Comparison of ENCODE assay signal across 9 mouse cellular contexts in the genomic region with DNA sequence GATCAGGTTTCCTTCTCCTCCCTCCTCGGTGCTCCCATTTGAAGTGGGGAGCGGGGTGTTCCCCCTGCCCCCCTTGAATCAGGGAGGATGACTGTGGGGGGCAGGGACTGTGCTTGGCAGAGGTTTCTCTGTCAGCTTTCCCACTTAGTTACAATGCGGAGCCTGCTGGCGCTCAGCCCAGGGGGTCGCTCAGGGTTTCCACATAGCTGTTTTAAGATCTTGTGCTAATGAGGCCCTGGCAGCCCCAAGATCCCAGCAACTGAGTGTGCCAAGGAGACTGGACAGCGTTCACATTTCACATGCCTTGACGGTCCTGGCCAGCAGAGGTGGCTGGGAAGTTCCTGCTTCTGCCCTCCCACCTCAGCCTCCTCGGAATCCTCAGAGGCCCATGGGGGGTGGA.
A peak's percentile ranks its signal among the peaks of the same experiment; 100 is the strongest.
DNase-seq lines count a peak whose midpoint lies in the region; ATAC-seq and TF ChIP-seq lines count a peak whose summit lies in the region.
"Had no signal": no experiment of that assay in that cellular context is flagged by ENCODE, and none has a peak within 500 bp of the region (broad histone marks: within the 10 kb centered on the region; RNA-seq: fewer than 3 reads in every experiment).

No protein-coding gene starts in this region.

- H3K4me2 ChIP-seq in forebrain, embryonic 13.5 days, result no peak overlapping the region; the same call in 1 of the 2 replicates
- no peak overlapping the region for H3K4me2 ChIP-seq in neural tube, embryonic 15.5 days
- H3K4me2 ChIP-seq: liver, embryonic 13.5 days had no signal

- no peaks in the 10 kb centered on the region for H3K36me3 ChIP-seq in forebrain, embryonic 13.5 days (ENCODE audit: poor library complexity, severe bottlenecking)
- no peaks in the 10 kb centered on the region for H3K36me3 ChIP-seq in neural tube, embryonic 15.5 days
- H3K36me3 ChIP-seq: liver, embryonic 13.5 days had no signal

- WGBS in forebrain, embryonic 13.5 days, result 4% methylated on average over 8 of the region's 8 CpGs
- WGBS in neural tube, embryonic 15.5 days, result 18% methylated on average over 8 of the region's 8 CpGs

- no peaks in the 10 kb centered on the region for H3K9me3 ChIP-seq in forebrain, embryonic 13.5 days (replicated peaks)
- no peaks in the 10 kb centered on the region for H3K9me3 ChIP-seq in neural tube, embryonic 15.5 days (replicated peaks)
- H3K9me3 ChIP-seq: liver, embryonic 13.5 days had no signal

- peak; percentile 64 for ATAC-seq in forebrain, embryonic 13.5 days
- ATAC-seq in neural tube, embryonic 15.5 days (ENCODE audit: low FRiP score), result peak; percentile 53; the same call in 1 of the 2 replicates

- H3K4me1 ChIP-seq in forebrain, embryonic 13.5 days, result peaks cover 71% of the 10 kb centered on the region
- peaks cover 44% of the 10 kb centered on the region for H3K4me1 ChIP-seq in neural tube, embryonic 15.5 days

- peak overlapping the region; percentile 76 for H3K27ac ChIP-seq in forebrain, embryonic 13.5 days
- no peak overlapping the region for H3K27ac ChIP-seq in layer of hippocampus, adult 2 months
- peak overlapping the region; percentile 56; the same call in 1 of the 2 replicates for H3K27ac ChIP-seq in neural tube, embryonic 15.5 days (replicated peaks)
- H3K27ac ChIP-seq: liver, embryonic 13.5 days had no signal

- no peak overlapping the region for H3K4me3 ChIP-seq in forebrain, embryonic 13.5 days
- H3K4me3 ChIP-seq in layer of hippocampus, adult 2 months, result no peak overlapping the region
- no peak overlapping the region for H3K4me3 ChIP-seq in neural tube, embryonic 15.5 days (replicated peaks)
- H3K4me3 ChIP-seq: liver, embryonic 13.5 days had no signal

- peak; percentile 34 for TF ChIP-seq CTCF in layer of hippocampus, adult 2 months (conservative IDR thresholded peaks at IDR 0.05)

- peak; percentile 93 for DNase-seq in heart, adult 11 months
- DNase-seq in heart, adult 8-10 months (ENCODE audit: low spot score), result no peak
- peak; percentile 46 for DNase-seq in ES-CJ7 (ENCODE audit: low read depth, low spot score)
- DNase-seq in layer of hippocampus, adult 2 months (ENCODE audit: low spot score in 2 of 2), result peak; percentile 62 to 69
- DNase-seq in embryo, embryonic 10.5 days (ENCODE audit: low spot score), result no peak
- no peak for DNase-seq in urinary bladder, postnatal 25 days (ENCODE audit: low spot score)
- DNase-seq: liver, embryonic 13.5 days had no signal

- H3K27me3 ChIP-seq in forebrain, embryonic 13.5 days, result peaks cover 3% of the 10 kb centered on the region; the same call in 1 of the 2 replicates
- H3K27me3 ChIP-seq in neural tube, embryonic 15.5 days (replicated peaks), result no peaks in the 10 kb centered on the region

- H3K9ac ChIP-seq in forebrain, embryonic 13.5 days, result peak overlapping the region; percentile 30; the same call in 1 of the 2 replicates
- H3K9ac ChIP-seq in neural tube, embryonic 15.5 days (replicated peaks), result no peak overlapping the region
- H3K9ac ChIP-seq: liver, embryonic 13.5 days had no signal

Comparison
In these comparisons a context has a peak if more than half of its experiments do, and no peak if none do; other contexts are left out.
1. DNase-seq: peak in heart, adult 11 months (single experiment), ES-CJ7 (single experiment) and layer of hippocampus, adult 2 months (2 of 2); none in heart, adult 8-10 months (single experiment), embryo, embryonic 10.5 days (single experiment) and urinary bladder, postnatal 25 days (single experiment).